In the genomic region with DNA sequence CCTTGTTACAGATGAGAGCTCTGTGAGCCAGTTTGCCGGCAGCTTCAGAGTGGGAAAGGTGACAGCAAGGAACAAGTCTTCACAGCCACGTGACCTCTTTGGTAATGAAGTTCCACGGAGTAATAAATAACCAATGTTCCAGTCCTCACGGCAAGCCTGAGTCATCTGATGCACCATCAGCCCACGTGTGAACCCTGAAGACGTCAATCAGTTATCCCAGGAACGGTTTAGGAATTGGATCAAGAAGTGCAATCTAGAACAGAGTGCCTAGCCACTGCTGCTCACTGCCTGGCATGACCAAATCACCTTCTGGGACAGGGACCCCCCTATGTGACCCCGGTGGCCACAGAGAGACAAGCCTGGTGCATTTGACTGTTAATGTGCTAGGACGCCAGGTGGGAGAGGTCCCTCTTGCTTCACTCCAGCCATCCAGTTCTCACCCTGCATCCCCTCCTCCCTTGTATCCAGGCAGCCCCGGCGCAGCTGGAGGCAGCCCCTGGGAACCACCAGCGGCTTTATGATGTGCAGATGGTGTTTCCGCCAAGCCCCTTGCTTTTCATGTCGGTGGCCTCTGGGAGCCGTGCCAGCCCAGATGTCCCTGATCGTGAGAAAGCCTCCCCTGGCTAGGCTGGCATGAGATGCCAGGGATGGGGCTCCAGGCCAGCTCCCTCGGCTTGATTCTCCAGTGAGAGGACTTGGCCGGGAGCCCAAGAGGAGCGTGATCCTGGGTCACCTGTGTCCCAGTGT, we compare ENCODE assay signal across 8 mouse cellular contexts. TPM values are rescaled to one million over a fixed set of nuclear protein-coding genes. Genes with fewer than 3 reads are reported as not detected.
DNase-seq lines count a peak whose midpoint lies in the region; ATAC-seq lines count a peak whose summit lies in the region.

No protein-coding gene starts in this region.

- H3K9me3 ChIP-seq in forebrain, embryonic 10.5 days: no peaks in the 10 kb centered on the region
- H3K9me3 ChIP-seq in forebrain, embryonic 11.5 days (ENCODE audit: control insufficient read depth, low read length): no peaks in the 10 kb centered on the region
- H3K9me3 ChIP-seq in neural tube, embryonic 11.5 days (ENCODE audit: control insufficient read depth, low read length): no peaks in the 10 kb centered on the region
- no peaks in the 10 kb centered on the region for H3K9me3 ChIP-seq in hindbrain, embryonic 13.5 days

- H3K4me1 ChIP-seq in forebrain, embryonic 10.5 days: peaks cover 21% of the 10 kb centered on the region
- no peaks in the 10 kb centered on the region; the same call in 1 of the 2 replicates for H3K4me1 ChIP-seq in forebrain, embryonic 11.5 days (replicated peaks; ENCODE audit: control insufficient read depth, insufficient read depth, low read length)
- peaks cover 3% of the 10 kb centered on the region; the same call in 1 of the 2 replicates for H3K4me1 ChIP-seq in neural tube, embryonic 11.5 days (ENCODE audit: control insufficient read depth, insufficient read depth, low read length)
- peaks cover 25% of the 10 kb centered on the region for H3K4me1 ChIP-seq in hindbrain, embryonic 13.5 days (replicated peaks)

- 79% methylated on average over 19 of the region's 19 CpGs for WGBS in forebrain, embryonic 10.5 days
- WGBS in forebrain, embryonic 11.5 days: 75% methylated on average over 19 of the region's 19 CpGs
- 42% methylated on average over 19 of the region's 19 CpGs for WGBS in neural tube, embryonic 11.5 days
- WGBS in hindbrain, embryonic 13.5 days: 38% methylated on average over 19 of the region's 19 CpGs

- H3K9ac ChIP-seq in forebrain, embryonic 11.5 days (ENCODE audit: low read length): no peak overlapping the region
- H3K9ac ChIP-seq in neural tube, embryonic 11.5 days (ENCODE audit: low read length): no peak overlapping the region
- no peak overlapping the region; the same call in 1 of the 2 replicates for H3K9ac ChIP-seq in hindbrain, embryonic 13.5 days

- no peak for ATAC-seq in forebrain, embryonic 11.5 days (replicated peaks; ENCODE audit: low FRiP score)
- no peak for ATAC-seq in neural tube, embryonic 11.5 days (ENCODE audit: insufficient read depth, low FRiP score, low TSS enrichment)
- ATAC-seq in hindbrain, embryonic 13.5 days (ENCODE audit: low FRiP score): peak; percentile 81
- no peak for ATAC-seq in megakaryocyte progenitor cell, adult 5-6 weeks (replicated peaks; ENCODE audit: poor library complexity)

- H3K4me3 ChIP-seq in forebrain, embryonic 10.5 days: no peak overlapping the region
- H3K4me3 ChIP-seq in forebrain, embryonic 11.5 days (ENCODE audit: low read depth, low read length): no peak overlapping the region
- no peak overlapping the region for H3K4me3 ChIP-seq in neural tube, embryonic 11.5 days (ENCODE audit: low read depth, low read length)
- no peak overlapping the region for H3K4me3 ChIP-seq in hindbrain, embryonic 13.5 days

- no peak overlapping the region for H3K4me2 ChIP-seq in forebrain, embryonic 11.5 days (ENCODE audit: low read depth, low read length, severe bottlenecking)
- H3K4me2 ChIP-seq in neural tube, embryonic 11.5 days (ENCODE audit: low read depth): no peak overlapping the region
- no peak overlapping the region for H3K4me2 ChIP-seq in hindbrain, embryonic 13.5 days

- H3K27ac ChIP-seq in forebrain, embryonic 10.5 days: peak overlapping the region; percentile 5; the same call in 1 of the 2 replicates
- no peak overlapping the region for H3K27ac ChIP-seq in forebrain, embryonic 11.5 days (ENCODE audit: low read depth, low read length)
- no peak overlapping the region for H3K27ac ChIP-seq in neural tube, embryonic 11.5 days (ENCODE audit: low read depth, low read length)
- H3K27ac ChIP-seq in hindbrain, embryonic 13.5 days: peak overlapping the region; percentile 62; the same call in 1 of the 2 replicates

- DNase-seq in forebrain, embryonic 10.5 days (ENCODE audit: extremely low spot score, low spot score): no peak
- no peak for DNase-seq in forebrain, embryonic 11.5 days (ENCODE audit: low spot score)
- peak; percentile 37 for DNase-seq in neural tube, embryonic 11.5 days (ENCODE audit: low spot score)
- no peak for DNase-seq in neural tube, embryonic 10.5 days (ENCODE audit: extremely low spot score, low spot score)
- peak; percentile 96 for DNase-seq in left cerebral cortex, postnatal 4 days
- peak; percentile 75 for DNase-seq in right cerebral cortex, postnatal 4 days

- no peaks in the 10 kb centered on the region for H3K36me3 ChIP-seq in forebrain, embryonic 10.5 days (replicated peaks)
- no peaks in the 10 kb centered on the region for H3K36me3 ChIP-seq in forebrain, embryonic 11.5 days (ENCODE audit: control insufficient read depth, insufficient read depth, low read length)
- no peaks in the 10 kb centered on the region for H3K36me3 ChIP-seq in neural tube, embryonic 11.5 days (ENCODE audit: control insufficient read depth, insufficient read depth, low read length)
- no peaks in the 10 kb centered on the region for H3K36me3 ChIP-seq in hindbrain, embryonic 13.5 days

- intact Hi-C loops in left cerebral cortex, postnatal 4 days (cut with DNase I): no loop called here

- peaks cover 47% of the 10 kb centered on the region for H3K27me3 ChIP-seq in forebrain, embryonic 10.5 days (ENCODE audit: poor library complexity, severe bottlenecking)
- no peaks in the 10 kb centered on the region for H3K27me3 ChIP-seq in forebrain, embryonic 11.5 days (ENCODE audit: control insufficient read depth, insufficient read depth, low read length)
- no peaks in the 10 kb centered on the region for H3K27me3 ChIP-seq in neural tube, embryonic 11.5 days (ENCODE audit: control insufficient read depth, insufficient read depth, low read length)
- 0 out of 2 replicates have a peak, but pooled peaks cover 7% of the 10 kb centered on the region for H3K27me3 ChIP-seq in hindbrain, embryonic 13.5 days

RNA-seq across cellular contexts. Expression of a gene that starts 15.0 kb away (rescaled TPM):
- polyA plus RNA-seq in forebrain, embryonic 10.5 days (2016; fragmentation: Nextera tagmentation; extraction: Ambion mirVana): 78.7 and 87.8 TPM in 2 replicates
- 81.9 and 99.8 TPM in 2 replicates for polyA plus RNA-seq in forebrain, embryonic 11.5 days (2014; fragmentation: Nextera tagmentation; extraction: Ambion mirVana)
- polyA plus RNA-seq in neural tube, embryonic 11.5 days (2014; fragmentation: Nextera tagmentation; extraction: Ambion mirVana): 88.3 and 99.6 TPM in 2 replicates
- 69.3 and 71.7 TPM in 2 replicates for polyA plus RNA-seq in hindbrain, embryonic 13.5 days (2015; fragmentation: Nextera tagmentation; extraction: Ambion mirVana)
- 10 to 100 TPM; 63.8 to 76.9 TPM for total RNA-seq in left cerebral cortex, postnatal 4 days (2021)
- total RNA-seq in megakaryocyte progenitor cell, adult 5-6 weeks (2015): 96.9 and 98.2 TPM in 2 replicates
- total RNA-seq in megakaryocyte progenitor cell, adult 5-6 weeks (2017): 52.1 and 83.4 TPM in 2 replicates

Comparison
In these comparisons a context has a peak if more than half of its experiments do, and no peak if none do; other contexts are left out.
1. DNase-seq: peak in neural tube, embryonic 11.5 days (single experiment), left cerebral cortex, postnatal 4 days (single experiment) and right cerebral cortex, postnatal 4 days (single experiment); none in forebrain, embryonic 10.5 days (single experiment), forebrain, embryonic 11.5 days (single experiment) and neural tube, embryonic 10.5 days (single experiment).
2. H3K27ac ChIP-seq: peak in forebrain, embryonic 10.5 days (single experiment) and hindbrain, embryonic 13.5 days (single experiment); none in forebrain, embryonic 11.5 days (single experiment) and neural tube, embryonic 11.5 days (single experiment).